Mouse (Mus musculus) spleen, embryonic (tissue): ENCODE data around the gene Btnl4.

Source experiments
- CTCF ChIA-PET: fragments of 350-600 bp; sonication (Branson Sonifier 250); formaldehyde crosslinking; loops from one replicate; lab custom pipeline; 2022; lab: Charles Lee

The Btnl4 gene

GRCm38 (mm10) chr17:34437606-34438005 lies 39.5 kb downstream of the Btnl4 start:
- CTCF ChIA-PET, result no interaction called here

- CTCF ChIA-PET, result no interaction called here
Observed at GRCm38 (mm10) chr17:34437120-34437519, 40.0 kb downstream of the Btnl4 start.

GRCm38 (mm10) chr17:34427597-34427996 lies 49.5 kb downstream of the Btnl4 start:
- CTCF ChIA-PET, result no interaction called here

DNA sequence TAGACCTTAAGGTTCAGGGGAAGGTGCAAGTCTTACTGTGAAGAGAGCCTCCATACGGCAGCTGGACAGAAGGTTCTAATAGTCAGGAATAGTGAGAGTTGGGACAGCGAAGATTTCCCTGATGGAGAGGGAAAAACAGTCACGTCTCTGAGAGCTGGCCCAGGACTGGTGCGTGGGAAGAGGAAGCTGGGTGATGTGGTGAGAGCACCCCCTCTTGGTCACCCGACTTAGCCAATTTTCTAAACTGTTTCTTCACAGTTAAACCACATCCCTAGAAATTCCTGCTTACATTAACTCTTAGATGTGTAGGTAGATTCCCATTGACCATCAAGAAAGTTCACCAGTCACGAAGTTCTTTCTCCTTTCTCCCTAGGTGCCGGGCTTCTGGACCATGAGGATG lies 57.1 kb downstream of the Btnl4 start:
- CTCF ChIA-PET, result no interaction called here
